Mouse (Mus musculus) adrenal gland, postnatal 25 days (tissue): ENCODE results near the gene Vdac1. TPM values are rescaled to one million over a fixed set of nuclear protein-coding genes. Genes with fewer than 3 reads are reported as not detected.

Experiments
- DNase-seq: peaks from one replicate; pipeline ENCODE4 v3.0.0; 2021; ENCODE audit warnings: mixed read lengths
- long read RNA-seq: library from polyadenylated mRNA; stranded (forward); transcript quantifications from one replicate; pipeline ENCODE4 v2.0.0, GENCODE M21; 2021
- total RNA-seq: library from RNA; stranded (reverse); gene quantifications from 2 replicates; pipeline ENCODE4 v1.2.3, GENCODE M21; 2021

Vdac1 gene
- total RNA-seq = 410 and 432 TPM in 2 replicates
- long read RNA-seq, transcript Vdac1-202 (9 exons, 2,022 nt) = major isoform, 176 of 241 reads
- long read RNA-seq, partial matches to known transcripts = 4 of 241 reads
- long read RNA-seq, other reads (novel, unspliced or antisense) = 59 of 241 reads

DNA sequence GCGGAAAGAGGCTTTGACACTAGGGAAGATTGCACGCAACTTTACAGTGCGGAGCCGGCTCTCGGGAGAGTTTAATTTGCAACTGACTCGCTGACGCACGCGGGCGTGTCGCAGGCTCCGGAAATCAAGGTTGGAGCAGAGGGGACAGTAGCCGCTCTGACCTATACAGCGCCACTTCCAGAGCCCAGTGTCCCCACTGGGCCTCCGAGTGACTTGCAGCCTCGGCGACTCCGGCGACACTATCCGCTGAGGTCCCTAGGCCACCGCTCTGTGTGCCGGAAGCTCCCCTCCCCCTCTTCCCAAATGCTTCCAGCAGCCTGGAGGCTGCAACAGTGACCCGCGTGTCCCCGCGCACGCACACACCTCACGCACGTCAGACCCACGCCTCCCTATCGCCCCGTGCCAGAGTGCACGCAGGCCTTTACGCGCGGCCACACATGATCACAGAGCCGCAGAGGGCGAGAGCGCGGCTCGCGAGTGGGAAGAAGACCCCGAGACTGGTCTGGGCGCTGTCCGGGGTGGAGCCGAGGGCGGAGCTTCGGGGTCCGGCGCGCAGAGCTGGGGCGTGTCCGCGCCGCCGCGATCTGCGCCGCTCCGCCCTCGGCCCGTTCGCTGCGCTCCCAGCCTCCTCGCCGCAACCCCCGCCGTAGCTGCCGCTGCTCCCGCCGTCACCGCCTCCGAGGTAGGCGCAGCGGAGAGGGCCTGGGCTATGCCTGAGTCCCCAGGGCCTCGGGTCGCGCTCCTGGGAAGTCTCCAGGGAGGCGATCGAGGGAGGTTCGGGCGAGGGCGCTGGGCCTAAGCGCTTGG, at the start of gene Vdac1:
Gene Vdac1, plus strand, starts transcription at position 390 of the 807 bp plus-strand sequence.
- DNase-seq = peak; percentile 91

DNA sequence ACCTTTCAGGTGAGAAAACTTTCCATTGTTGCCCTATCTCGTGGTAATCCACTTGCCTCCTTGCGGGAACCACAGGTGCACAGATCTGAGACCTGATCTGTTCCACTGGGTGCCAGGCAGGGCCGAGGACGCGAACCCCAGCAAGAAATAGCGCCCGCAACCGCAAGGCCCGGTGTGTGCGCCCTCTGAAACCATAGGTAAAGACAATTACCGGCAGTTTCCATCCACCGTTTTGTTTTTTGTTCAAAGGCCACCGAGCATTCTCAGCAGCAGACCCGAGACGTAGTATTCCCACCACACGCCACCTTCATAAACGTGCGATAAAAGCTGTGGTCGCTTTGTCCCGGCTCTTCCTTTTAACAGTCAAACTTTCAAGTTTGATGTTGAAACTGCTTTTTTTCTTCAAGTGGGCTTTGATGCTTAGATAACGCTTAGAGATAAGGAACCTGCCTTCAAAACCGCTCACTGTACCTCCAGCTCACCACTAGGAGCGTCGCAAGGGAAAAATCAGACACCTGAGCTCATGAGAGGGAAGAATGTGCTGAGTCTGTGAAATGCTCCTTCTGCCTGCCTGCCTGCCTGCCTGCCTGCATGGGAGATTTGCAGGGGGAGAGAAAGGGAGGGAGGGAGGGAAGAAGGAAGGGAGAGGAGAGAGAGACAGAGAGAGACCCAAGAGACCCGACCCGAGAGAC, 46.4 kb upstream of the Vdac1 start:
- DNase-seq = no peak

- DNase-seq = no peak
Observed at GRCm38 (mm10) chr11:52318445-52318844, 42.2 kb upstream of the Vdac1 start.

GRCm38 (mm10) chr11:52319664-52320063, 41.0 kb upstream of the Vdac1 start:
- no peak for DNase-seq

- DNase-seq = no peak
Observed at GRCm38 (mm10) chr11:52320529-52320928, 40.1 kb upstream of the Vdac1 start.

GRCm38 (mm10) chr11:52321540-52321939, 39.1 kb upstream of the Vdac1 start:
- DNase-seq = no peak

DNA sequence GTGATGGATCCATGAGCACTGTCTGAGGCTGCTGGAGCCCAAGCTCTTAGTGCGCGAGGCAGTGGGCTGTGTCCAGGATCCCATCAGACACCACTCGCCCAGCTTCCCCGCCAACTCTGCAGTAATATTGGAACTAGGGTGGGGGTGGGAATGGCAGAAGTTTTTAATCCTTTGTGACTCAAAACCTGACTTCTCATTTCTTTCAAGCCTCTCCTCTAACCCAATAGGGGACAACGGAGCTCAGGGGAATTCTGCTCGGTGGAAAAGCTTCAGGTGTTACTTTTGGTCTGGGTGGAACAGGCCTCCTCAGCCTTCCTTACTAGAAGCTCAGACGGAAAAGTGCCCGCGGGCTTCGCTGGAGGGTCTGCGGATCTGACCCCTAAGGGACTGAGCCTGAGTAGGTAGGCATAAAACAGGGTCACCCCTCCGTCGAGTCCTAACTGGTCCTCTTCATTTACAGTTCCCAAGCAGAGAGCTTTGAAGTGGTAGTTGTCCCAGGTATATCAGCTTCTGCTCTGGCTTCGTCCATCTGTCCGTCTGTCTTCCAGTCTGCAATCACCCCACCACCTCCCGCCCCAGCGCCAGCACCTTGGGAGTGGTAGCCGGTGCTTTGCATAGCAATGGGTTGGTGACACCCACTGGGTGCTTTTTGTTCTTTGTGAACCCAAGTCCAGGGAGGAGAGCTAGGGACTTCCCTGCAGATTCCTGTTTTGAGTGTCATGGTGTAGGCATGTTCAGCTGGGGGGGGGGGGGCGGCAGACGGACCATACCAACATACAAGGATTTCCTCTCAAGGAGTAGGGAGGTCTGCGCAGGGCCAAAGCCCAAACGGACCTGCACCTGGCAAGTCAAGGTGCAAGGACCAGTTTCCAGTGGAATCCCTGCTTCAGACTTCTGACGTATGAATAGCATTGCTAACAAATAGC, 36.0 kb upstream of the Vdac1 start:
- DNase-seq = no peak

DNA sequence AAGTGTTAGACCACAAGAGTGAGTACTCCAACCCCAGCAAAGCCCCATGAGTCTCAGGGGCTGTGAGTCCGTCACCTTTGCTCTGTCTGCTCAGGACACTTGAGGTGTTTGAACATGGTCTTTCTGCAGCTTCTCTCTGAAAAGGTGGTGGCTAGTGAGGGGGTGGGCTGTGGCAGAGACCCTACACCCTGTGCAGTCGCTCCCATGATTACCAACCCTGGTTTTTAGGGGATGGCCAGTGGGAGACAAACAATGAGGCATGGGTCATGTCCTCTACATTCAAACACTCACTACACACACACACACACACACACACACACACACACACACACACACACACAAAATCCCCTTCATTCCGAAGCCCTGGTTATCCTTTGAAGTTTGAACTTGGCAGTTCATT, 33.3 kb upstream of the Vdac1 start:
- no peak for DNase-seq

DNA sequence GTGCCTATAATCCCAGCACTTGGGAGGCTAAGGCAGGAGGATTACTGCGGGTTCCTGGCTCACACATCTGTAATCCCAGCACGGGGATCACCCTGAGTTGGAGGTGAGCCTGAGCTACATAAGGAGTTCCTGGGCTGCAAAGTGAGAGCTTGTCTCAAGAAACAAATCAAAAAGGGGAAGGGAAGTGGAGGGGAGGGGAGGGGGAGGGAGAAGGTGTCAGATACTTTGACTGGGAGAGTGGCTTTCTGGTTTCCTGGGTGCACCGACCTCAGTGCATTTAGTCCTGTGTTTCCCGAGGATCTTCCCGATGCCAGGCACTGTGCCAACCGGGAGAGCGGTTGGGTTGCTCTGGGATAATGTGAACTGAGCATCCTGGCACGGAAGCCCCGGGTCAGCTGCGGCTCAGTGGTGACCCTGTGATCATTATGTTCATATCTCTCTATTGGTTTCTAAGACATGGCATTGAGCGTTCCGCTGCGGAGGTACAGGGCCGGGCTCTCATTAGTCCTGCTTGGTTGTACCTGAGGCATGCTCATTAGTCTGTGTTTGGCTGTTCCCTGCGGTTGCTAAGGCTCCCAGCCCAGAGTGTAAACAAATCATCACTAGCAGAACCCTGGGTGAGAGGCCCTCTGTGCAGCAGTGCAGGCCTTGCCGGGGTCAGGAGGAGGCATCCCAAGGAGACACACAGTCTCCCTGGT, 28.1 kb upstream of the Vdac1 start:
- peak; percentile 18 for DNase-seq

DNA sequence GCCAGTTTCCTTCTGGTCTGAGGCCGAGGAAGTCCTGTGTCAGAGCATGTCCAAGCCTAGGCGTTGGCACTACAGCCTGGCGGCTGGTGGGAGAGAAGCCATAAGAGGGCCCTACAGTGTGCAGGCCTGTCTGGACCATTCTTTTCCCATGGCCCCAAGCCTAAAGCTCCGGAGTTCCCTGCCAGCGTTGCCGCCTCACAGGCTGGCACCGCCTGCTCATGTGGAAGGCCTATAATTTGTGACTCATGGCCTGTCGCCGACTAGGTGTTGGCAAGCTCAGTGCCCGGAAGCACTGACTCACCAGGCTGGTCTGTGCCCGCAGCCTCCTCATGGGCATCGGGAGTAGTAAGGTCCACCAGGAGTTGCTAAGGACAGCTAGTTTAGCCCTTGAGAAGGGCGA, 27.0 kb upstream of the Vdac1 start:
- peak; percentile 86 for DNase-seq

DNA sequence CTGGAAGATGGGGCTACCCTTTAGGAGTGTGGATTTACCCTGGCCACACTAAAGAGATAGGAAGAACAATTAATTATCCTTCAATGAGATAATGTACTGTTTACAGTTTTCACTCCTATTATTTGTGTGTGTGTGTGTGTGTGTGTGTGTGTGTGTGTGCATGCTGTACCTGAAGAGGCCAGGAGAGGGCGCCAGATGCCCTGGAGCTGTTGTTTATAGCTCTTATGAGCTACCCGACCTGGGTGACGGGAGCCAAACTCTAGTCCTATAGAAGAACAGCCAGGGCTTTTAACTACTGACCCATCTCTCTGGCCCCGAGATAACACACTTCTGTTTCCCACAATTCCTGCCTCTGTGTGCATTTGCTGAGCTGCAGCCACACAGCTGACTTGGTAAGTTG, 25.4 kb upstream of the Vdac1 start:
- DNase-seq = no peak

DNA sequence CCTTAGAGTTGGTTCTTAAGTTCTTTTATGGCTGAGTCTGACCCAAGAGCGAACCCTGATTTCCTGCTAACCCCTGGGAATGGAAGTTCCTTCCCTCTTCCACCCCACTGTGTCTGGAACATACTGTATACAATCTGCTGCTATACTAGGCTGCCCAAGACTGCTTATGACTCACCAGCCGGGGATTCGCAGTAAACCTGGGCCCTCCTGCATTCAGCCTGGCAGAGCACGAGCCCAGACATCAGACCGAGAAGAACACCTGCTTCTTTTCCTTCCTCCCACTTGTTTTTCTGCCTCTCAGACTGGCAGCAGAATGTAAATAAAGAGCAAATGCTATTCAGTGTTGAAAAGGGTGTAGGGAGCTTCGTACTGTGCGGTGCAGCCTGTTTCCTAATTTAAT, 24.7 kb upstream of the Vdac1 start:
- no peak for DNase-seq

DNA sequence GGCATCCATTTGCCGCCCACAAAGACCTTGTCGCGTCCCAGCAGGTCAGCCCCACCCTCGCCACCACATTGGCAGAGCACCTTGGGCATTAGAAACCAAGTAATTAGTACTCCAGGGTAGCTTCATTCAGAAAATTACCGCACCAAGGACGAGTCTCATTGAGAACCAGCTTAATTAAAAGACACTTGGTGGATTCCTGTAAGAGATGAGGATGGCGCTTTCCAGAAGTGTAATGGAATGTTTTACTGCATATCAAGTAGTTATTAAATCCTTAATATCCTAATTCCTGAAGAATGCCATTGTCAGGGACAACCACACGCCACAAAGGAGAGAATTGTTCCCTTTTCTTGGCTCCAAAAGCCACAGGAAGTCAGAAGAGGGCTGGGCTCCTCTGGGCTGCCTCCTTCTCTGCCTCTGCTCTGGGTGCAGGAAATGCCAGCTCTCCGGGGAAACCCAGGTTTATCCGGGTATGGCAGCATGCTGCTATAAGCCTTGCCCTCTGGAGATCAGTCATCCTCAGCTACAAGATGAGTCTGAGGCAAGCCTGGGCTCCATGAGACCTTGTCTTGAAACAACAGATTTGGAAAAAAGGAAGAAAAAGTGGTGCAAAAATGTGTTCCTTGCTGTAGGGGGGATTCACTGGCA, 22.9 kb upstream of the Vdac1 start:
- no peak for DNase-seq

DNA sequence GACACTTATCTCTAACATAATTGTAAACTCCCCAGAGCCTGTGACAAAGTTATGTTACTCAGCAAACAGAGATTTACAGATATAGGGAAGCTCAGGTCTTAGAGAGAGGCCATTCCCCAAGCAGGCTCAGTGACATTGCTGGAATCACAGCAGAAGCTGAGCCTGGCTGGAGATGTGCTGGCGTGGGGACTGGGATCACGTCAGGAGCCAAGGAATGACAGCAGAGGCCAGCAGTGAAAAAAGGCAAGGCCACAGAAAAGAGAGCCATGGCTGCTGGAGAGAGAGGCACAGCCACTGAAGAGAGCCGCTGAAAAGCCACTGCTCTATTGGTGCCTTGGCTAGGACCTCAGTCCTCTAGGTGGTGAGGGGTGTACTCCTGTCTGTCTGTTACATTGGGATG, 22.3 kb upstream of the Vdac1 start:
- no peak for DNase-seq

DNA sequence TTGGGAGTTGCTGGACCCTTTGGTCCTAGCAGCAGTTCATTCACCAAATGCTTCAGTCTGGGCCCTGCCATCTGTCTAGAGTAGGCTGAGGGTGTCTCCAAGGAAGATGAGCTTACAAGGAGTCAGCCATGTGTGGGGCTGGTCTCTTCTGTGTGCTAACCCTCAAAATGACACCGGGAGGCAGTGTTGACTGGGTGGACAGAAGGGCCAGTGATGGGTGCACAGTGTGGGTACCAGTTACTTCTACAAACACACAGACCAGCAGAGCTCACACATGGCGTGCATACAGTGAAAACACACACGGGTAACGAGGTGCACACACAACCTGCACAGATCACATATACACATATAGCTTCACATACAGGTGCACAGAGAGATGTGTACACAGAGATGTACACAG, 21.6 kb upstream of the Vdac1 start:
- no peak for DNase-seq

GRCm38 (mm10) chr11:52339512-52339911, 21.1 kb upstream of the Vdac1 start:
- DNase-seq = no peak

GRCm38 (mm10) chr11:52340123-52340864, 20.4 kb upstream of the Vdac1 start:
- no peak for DNase-seq

DNA sequence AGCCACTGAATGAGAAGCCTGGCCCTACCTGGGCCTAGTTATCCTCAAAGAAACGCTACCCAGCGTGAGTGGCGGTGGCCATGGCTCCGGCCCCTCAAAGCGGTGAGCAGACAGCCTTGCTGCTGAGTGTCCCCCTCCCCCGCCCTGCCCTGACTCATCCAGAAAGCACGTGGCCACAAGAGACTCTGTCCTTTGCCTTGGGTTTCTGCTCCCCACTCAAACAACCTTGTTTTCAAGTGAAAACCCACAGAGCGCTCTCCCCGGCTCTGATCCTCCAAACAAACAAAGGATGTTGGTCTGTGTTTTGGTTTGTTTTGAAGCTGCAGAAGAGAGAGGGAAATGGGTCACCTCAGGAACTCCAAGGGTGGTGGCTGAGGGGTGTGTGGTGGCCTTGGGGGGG, 19.7 kb upstream of the Vdac1 start:
- DNase-seq = peak; percentile 61

GRCm38 (mm10) chr11:52341476-52341875, 19.2 kb upstream of the Vdac1 start:
- DNase-seq = no peak

GRCm38 (mm10) chr11:52342296-52342695, 18.4 kb upstream of the Vdac1 start:
- no peak for DNase-seq

GRCm38 (mm10) chr11:52343162-52343561, 17.5 kb upstream of the Vdac1 start:
- peak; percentile 84 for DNase-seq
